Mouse (Mus musculus): ENCODE measurements at regions not wholly inside any gene's neighbourhood (a gene's known extent, or its start where the extent isn't known, plus 50 kb on each side); places are given as distances from the start of the nearest gene placed in this dataset.

DNA sequence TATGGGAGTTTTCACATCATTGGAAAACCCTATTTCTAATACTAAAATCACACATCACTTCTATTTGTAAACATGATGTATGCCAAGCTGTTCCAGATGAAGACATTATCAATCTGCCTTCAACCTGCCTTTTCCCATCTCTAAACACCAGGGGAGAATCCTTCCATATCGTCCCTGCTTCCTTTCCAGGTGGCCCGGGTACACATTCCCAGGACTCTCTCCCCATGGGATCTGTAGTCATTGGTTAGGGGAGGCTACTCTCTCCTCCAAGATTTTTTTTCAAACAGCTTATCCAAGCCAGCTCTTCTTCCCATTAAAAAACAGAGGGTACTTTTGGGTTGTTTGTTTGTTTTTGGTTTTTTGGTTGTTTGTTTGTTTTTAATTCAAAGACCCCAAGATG lies 650.7 kb downstream of the Tlr4 start:
- WGBS: 42% methylated on average over 2 of the region's 2 CpGs

DNA sequence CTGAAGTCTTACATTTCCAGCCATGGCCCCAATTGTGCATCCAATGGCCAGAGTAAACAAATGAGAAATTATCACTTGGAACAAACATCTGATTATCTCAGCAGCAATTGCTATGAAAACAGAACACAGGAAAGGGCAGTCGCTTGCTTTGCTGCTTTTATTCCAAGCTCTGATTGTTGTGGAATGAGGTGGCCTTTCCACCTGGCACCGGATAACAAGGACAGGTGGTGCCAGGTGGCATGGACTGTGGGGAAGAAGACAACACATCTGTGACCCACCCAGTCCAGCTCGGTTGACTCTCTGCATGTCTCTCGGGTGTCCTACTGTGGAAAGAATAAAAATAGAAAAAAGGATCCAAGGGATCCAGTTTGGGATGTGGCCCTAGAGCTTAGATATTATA lies 694.9 kb downstream of the Tlr4 start:
- Histone ChIP-seq H3K27ac (ENCODE audit: low read length) (no peak overlapping the region), H3K4me2 (ENCODE audit: low read length) (no peak overlapping the region), H3K9ac (ENCODE audit: low read depth, low read length) (no peak overlapping the region), H3K4me3 (ENCODE audit: low read depth, low read length) (no peak overlapping the region), H3K36me3 (ENCODE audit: control insufficient read depth, insufficient read depth, low read length) (no peaks in the 10 kb centered on the region), H3K4me1 (ENCODE audit: control insufficient read depth, insufficient read depth, low read length) (no peaks in the 10 kb centered on the region), H3K9me3 (replicated peaks; ENCODE audit: control insufficient read depth, low read length, poor library complexity, severe bottlenecking) (no peaks in the 10 kb centered on the region), H3K27me3 (ENCODE audit: control insufficient read depth, insufficient read depth, low read depth, low read length) (no peaks in the 10 kb centered on the region)
- no peak for ATAC-seq
- WGBS: 86% methylated on average over 4 of the region's 4 CpGs

More for the DNA sequence above, 650.7 kb downstream of the Tlr4 start:
- H3K4me1 ChIP-seq (ENCODE audit: control insufficient read depth, insufficient read depth, low read length): peaks cover 2% of the 10 kb centered on the region; the same call in 1 of the 2 replicates
- H3K9me3 ChIP-seq (replicated peaks; ENCODE audit: control insufficient read depth, low read length, poor library complexity, severe bottlenecking): no peaks in the 10 kb centered on the region
- H3K9ac ChIP-seq (ENCODE audit: low read depth, low read length): no peak overlapping the region
- H3K27ac ChIP-seq (ENCODE audit: low read length): no peak overlapping the region
- no peaks in the 10 kb centered on the region for H3K27me3 ChIP-seq (ENCODE audit: control insufficient read depth, insufficient read depth, low read depth, low read length)
- no peaks in the 10 kb centered on the region for H3K36me3 ChIP-seq (ENCODE audit: control insufficient read depth, insufficient read depth, low read length)
- H3K4me3 ChIP-seq (ENCODE audit: low read depth, low read length): no peak overlapping the region
- no peak for ATAC-seq
- H3K4me2 ChIP-seq (ENCODE audit: low read length): no peak overlapping the region

DNA sequence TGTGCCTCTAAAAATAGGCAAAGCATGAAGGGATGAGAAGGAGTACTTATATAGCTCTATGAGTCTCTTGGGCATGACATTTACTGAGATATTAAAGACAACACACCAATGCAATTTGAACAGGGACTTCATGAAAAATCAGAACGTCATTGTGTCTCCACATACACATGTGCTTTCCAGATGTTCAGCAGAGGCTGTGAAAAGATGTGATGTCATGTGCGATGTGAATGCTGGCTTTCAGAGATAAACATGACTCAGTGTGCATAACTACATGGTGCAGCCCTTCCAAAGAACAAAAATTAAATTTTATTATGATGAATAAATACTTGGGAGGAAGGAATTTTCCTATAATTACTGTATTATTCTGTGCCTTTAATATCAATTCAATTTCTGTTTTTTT lies 695.8 kb downstream of the Tlr4 start:
- Histone ChIP-seq H3K9ac (ENCODE audit: low read depth, low read length) (no peak overlapping the region), H3K36me3 (ENCODE audit: control insufficient read depth, insufficient read depth, low read length) (no peaks in the 10 kb centered on the region), H3K4me1 (ENCODE audit: control insufficient read depth, insufficient read depth, low read length) (no peaks in the 10 kb centered on the region), H3K27me3 (ENCODE audit: control insufficient read depth, insufficient read depth, low read depth, low read length) (no peaks in the 10 kb centered on the region), H3K4me3 (ENCODE audit: low read depth, low read length) (no peak overlapping the region), H3K9me3 (replicated peaks; ENCODE audit: control insufficient read depth, low read length, poor library complexity, severe bottlenecking) (no peaks in the 10 kb centered on the region), H3K4me2 (ENCODE audit: low read length) (no peak overlapping the region), H3K27ac (ENCODE audit: low read length) (no peak overlapping the region)
- ATAC-seq: no peak
- WGBS: 81% methylated on average over 2 of the region's 2 CpGs

DNA sequence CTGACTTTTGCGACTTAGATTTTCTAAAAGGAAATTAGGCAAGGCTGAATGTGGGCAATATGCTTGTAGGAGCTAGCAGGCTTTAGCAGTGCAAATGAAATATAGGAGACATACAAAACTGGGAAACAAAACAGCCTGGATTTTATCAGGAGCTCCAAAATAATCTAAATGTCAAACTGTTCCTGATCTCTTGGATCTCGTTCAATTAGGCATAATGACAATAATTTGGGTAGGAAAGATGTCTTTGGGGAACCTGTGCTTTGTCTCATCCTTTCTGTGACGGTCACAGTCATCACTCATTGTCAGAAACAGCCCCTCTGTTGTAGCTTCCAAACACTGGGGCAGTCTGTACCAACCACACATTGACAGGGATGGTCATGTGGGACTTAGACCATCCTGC lies 702.2 kb downstream of the Tlr4 start:
- Histone ChIP-seq H3K27ac (ENCODE audit: low read length) (no peak overlapping the region), H3K4me1 (ENCODE audit: control insufficient read depth, insufficient read depth, low read length) (no peaks in the 10 kb centered on the region), H3K9ac (ENCODE audit: low read depth, low read length) (no peak overlapping the region), H3K4me2 (ENCODE audit: low read length) (no peak overlapping the region), H3K4me3 (ENCODE audit: low read depth, low read length) (no peak overlapping the region), H3K36me3 (ENCODE audit: control insufficient read depth, insufficient read depth, low read length) (no peaks in the 10 kb centered on the region), H3K9me3 (replicated peaks; ENCODE audit: control insufficient read depth, low read length, poor library complexity, severe bottlenecking) (no peaks in the 10 kb centered on the region), H3K27me3 (ENCODE audit: control insufficient read depth, insufficient read depth, low read depth, low read length) (no peaks in the 10 kb centered on the region)
- 75% methylated on average over 3 of the region's 3 CpGs for WGBS
- no peak for ATAC-seq

DNA sequence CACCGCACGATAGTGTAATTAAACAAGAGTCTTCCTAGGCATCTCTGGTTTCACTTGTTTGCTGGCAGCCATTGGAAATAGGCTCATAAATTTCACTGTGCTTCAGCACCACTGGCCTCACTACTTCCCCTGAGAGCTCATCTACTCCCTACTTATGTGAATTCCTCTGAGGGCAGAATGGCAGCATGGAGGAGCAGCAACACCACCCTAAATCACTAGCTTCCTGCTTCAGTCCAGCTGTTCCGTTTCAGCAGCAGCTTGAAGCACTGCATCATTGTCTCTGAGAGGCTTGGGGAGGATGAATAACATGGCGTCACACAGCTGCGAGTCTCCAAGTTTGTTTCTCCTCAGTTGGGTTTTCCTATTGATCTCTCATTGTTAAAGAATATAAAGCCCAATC lies 712.1 kb downstream of the Tlr4 start:
- no peak overlapping the region for H3K4me2 ChIP-seq (ENCODE audit: low read length)
- 77% methylated on average over 5 of the region's 5 CpGs for WGBS
- no peak for ATAC-seq

DNA sequence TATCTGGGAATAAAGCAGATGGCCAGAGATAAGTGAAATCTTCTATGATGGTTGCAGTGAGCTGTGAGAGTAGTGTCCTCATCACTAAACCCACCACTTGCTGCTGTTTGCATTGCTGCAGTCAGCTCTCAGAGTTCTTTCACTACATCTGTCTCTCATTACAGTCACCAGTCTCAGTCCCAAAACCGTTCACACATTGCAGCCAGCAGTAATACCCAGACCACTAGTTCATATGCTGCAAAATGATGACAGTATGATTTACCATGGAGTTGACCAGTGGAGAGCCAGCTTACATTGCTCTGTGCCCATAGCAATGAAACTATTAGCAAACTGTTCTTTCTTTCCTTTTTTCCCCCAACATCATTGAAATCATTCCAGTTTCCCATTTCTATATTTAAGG lies 718.6 kb downstream of the Tlr4 start:
- no peak for ATAC-seq
- Histone ChIP-seq H3K36me3 (ENCODE audit: control insufficient read depth, insufficient read depth, low read length) (no peaks in the 10 kb centered on the region), H3K4me2 (ENCODE audit: low read length) (no peak overlapping the region), H3K27ac (ENCODE audit: low read length) (no peak overlapping the region), H3K9me3 (replicated peaks; ENCODE audit: control insufficient read depth, low read length, poor library complexity, severe bottlenecking) (no peaks in the 10 kb centered on the region), H3K9ac (ENCODE audit: low read depth, low read length) (no peak overlapping the region), H3K27me3 (ENCODE audit: control insufficient read depth, insufficient read depth, low read depth, low read length) (no peaks in the 10 kb centered on the region), H3K4me1 (ENCODE audit: control insufficient read depth, insufficient read depth, low read length) (no peaks in the 10 kb centered on the region), H3K4me3 (ENCODE audit: low read depth, low read length) (no peak overlapping the region)
- 80% methylated on average over 1 of the region's 1 CpGs for WGBS

More for the DNA sequence above, 712.1 kb downstream of the Tlr4 start:
- Histone ChIP-seq H3K9ac (ENCODE audit: low read depth, low read length) (no peak overlapping the region), H3K27ac (ENCODE audit: low read length) (no peak overlapping the region), H3K4me1 (ENCODE audit: control insufficient read depth, insufficient read depth, low read length) (no peaks in the 10 kb centered on the region), H3K36me3 (ENCODE audit: control insufficient read depth, insufficient read depth, low read length) (no peaks in the 10 kb centered on the region), H3K9me3 (replicated peaks; ENCODE audit: control insufficient read depth, low read length, poor library complexity, severe bottlenecking) (no peaks in the 10 kb centered on the region), H3K27me3 (ENCODE audit: control insufficient read depth, insufficient read depth, low read depth, low read length) (no peaks in the 10 kb centered on the region), H3K4me3 (ENCODE audit: low read depth, low read length) (no peak overlapping the region)

DNA sequence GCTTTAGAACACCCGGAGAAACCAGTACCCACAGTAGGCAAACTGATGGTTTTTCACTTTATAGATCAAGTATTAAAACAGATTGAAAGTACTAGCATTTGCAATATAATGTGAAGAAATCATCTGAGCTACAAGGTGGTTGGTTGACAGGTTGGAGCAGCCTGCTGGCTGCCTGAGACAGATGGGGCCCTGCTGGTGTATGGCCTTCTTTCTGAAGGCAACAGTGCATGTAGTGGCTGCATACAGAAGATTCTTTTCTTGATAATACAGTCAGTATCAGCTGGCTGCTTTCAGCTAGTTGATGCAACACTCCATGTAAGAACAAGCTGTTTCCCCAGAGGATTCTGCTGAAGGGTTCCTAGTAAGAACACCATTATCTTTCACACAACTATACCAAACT lies 720.6 kb downstream of the Tlr4 start:
- 94% methylated on average over 1 of the region's 1 CpGs for WGBS
- H3K4me3 ChIP-seq (ENCODE audit: low read depth, low read length): no peak overlapping the region
- ATAC-seq: no peak
- H3K4me2 ChIP-seq (ENCODE audit: low read length): no peak overlapping the region
- H3K4me1 ChIP-seq (ENCODE audit: control insufficient read depth, insufficient read depth, low read length): no peaks in the 10 kb centered on the region
- H3K9me3 ChIP-seq (replicated peaks; ENCODE audit: control insufficient read depth, low read length, poor library complexity, severe bottlenecking): no peaks in the 10 kb centered on the region
- H3K9ac ChIP-seq (ENCODE audit: low read depth, low read length): no peak overlapping the region
- H3K27ac ChIP-seq (ENCODE audit: low read length): no peak overlapping the region
- H3K27me3 ChIP-seq (ENCODE audit: control insufficient read depth, insufficient read depth, low read depth, low read length): no peaks in the 10 kb centered on the region
- H3K36me3 ChIP-seq (ENCODE audit: control insufficient read depth, insufficient read depth, low read length): no peaks in the 10 kb centered on the region

DNA sequence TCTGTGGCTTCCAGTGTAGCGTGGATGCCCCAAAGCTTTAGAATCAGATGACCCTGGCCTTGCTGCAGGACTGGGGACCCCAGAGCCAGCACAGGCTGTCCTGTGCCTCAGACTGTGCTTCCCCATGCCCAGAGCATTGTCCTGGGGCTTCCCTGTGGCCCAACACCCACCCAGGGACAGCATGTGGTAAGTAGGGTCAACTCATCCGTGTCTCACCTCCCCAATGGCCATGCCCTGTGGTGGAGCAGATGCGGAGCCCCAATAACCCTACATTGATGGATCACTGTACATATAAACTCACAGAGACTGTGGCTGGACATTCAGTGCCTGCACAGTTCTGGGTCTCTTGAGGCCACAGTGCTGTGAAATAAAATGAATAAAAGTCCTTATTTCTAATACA lies 726.1 kb downstream of the Tlr4 start:
- H3K4me2 ChIP-seq (ENCODE audit: low read length): no peak overlapping the region
- no peaks in the 10 kb centered on the region for H3K9me3 ChIP-seq (replicated peaks; ENCODE audit: control insufficient read depth, low read length, poor library complexity, severe bottlenecking)
- no peak overlapping the region for H3K4me3 ChIP-seq (ENCODE audit: low read depth, low read length)
- no peak for ATAC-seq
- no peak overlapping the region for H3K9ac ChIP-seq (ENCODE audit: low read depth, low read length)
- no peak overlapping the region for H3K27ac ChIP-seq (ENCODE audit: low read length)
- no peaks in the 10 kb centered on the region for H3K4me1 ChIP-seq (ENCODE audit: control insufficient read depth, insufficient read depth, low read length)
- no peaks in the 10 kb centered on the region for H3K27me3 ChIP-seq (ENCODE audit: control insufficient read depth, insufficient read depth, low read depth, low read length)
- H3K36me3 ChIP-seq (ENCODE audit: control insufficient read depth, insufficient read depth, low read length): no peaks in the 10 kb centered on the region
- 80% methylated on average over 3 of the region's 3 CpGs for WGBS

DNA sequence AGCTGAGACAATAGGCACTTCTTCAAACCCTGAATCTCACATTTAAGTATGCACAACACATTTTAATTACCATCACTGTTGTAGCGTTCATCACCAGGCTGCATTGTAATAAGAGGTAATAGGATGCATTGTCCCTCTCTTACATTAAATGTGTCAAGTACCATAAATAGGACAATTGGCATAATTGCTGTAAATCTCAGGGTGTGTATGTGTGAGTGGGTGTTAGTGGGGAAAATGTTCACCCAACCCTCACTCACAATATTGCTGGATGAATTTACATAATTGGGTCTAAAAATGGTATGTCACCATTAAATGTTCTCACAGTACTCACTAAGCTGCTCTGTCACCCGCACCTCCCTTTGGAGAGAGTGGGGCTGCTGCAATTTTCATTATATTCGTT lies 747.4 kb downstream of the Tlr4 start:
- Histone ChIP-seq H3K9ac (ENCODE audit: low read depth, low read length) (no peak overlapping the region), H3K36me3 (ENCODE audit: control insufficient read depth, insufficient read depth, low read length) (no peaks in the 10 kb centered on the region), H3K9me3 (replicated peaks; ENCODE audit: control insufficient read depth, low read length, poor library complexity, severe bottlenecking) (no peaks in the 10 kb centered on the region), H3K4me3 (ENCODE audit: low read depth, low read length) (no peak overlapping the region), H3K4me2 (ENCODE audit: low read length) (no peak overlapping the region), H3K27ac (ENCODE audit: low read length) (no peak overlapping the region), H3K4me1 (ENCODE audit: control insufficient read depth, insufficient read depth, low read length) (no peaks in the 10 kb centered on the region), H3K27me3 (ENCODE audit: control insufficient read depth, insufficient read depth, low read depth, low read length) (no peaks in the 10 kb centered on the region)
- 66% methylated on average over 3 of the region's 3 CpGs for WGBS
- no peak for ATAC-seq

DNA sequence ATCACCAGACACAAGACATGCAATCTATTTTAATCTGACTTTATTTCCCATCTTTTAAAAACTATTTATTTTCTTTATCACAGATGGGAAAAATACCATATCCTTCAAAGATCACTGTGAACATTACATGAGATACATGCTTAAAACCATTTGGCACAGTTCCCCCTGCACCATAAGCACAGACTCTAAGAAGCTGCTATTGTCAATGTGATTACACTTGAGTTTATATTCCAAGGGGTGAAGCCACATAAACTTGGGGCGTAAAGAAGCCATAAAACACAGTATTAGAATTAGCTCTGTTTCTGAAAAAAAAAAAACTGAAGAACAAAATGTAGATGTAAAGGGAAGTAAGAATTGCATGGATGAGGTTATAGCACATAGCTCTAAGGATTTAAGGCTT lies 762.1 kb downstream of the Tlr4 start:
- no peak overlapping the region for H3K4me3 ChIP-seq (ENCODE audit: low read depth, low read length)
- WGBS: 70% methylated on average over 1 of the region's 1 CpGs
- no peak for ATAC-seq
- H3K27ac ChIP-seq (ENCODE audit: low read length): no peak overlapping the region
- no peaks in the 10 kb centered on the region for H3K27me3 ChIP-seq (ENCODE audit: control insufficient read depth, insufficient read depth, low read depth, low read length)
- no peaks in the 10 kb centered on the region for H3K4me1 ChIP-seq (ENCODE audit: control insufficient read depth, insufficient read depth, low read length)
- H3K4me2 ChIP-seq (ENCODE audit: low read length): no peak overlapping the region
- no peaks in the 10 kb centered on the region for H3K36me3 ChIP-seq (ENCODE audit: control insufficient read depth, insufficient read depth, low read length)
- no peak overlapping the region for H3K9ac ChIP-seq (ENCODE audit: low read depth, low read length)
- no peaks in the 10 kb centered on the region for H3K9me3 ChIP-seq (replicated peaks; ENCODE audit: control insufficient read depth, low read length, poor library complexity, severe bottlenecking)
